Mouse (Mus musculus): Measurements from ENCODE around the gene Ncf4. TPM values are rescaled to one million over a fixed set of nuclear protein-coding genes. Genes with fewer than 3 reads are reported as not detected.

Gene Ncf4
- total and polyA plus RNA-seq, 3 experiments: 1.6 to 4.5 (median 1.8) TPM

- no peak overlapping the region for H3K9ac ChIP-seq (ENCODE audit: low read depth, low read length)
- no peaks in the 10 kb centered on the region for H3K79me2 ChIP-seq (replicated peaks; ENCODE audit: control insufficient read depth, insufficient read depth, low read length)
- intact Hi-C loops (cut with DNase I): loop anchor here (5.0 kb wide), 1 partner anchor 58 kb away; no protein-coding TSS in a partner anchor
- H3K27ac ChIP-seq: no peak overlapping the region
- 65% methylated on average over 5 of the region's 5 CpGs for WGBS
- no peaks in the 10 kb centered on the region for H3K4me1 ChIP-seq (ENCODE audit: control insufficient read depth, insufficient read depth, low read length)
- H3K27me3 ChIP-seq (ENCODE audit: control insufficient read depth, insufficient read depth, low read length): no peaks in the 10 kb centered on the region
- no peaks in the 10 kb centered on the region for H3K36me3 ChIP-seq (ENCODE audit: control insufficient read depth, insufficient read depth, low read length)
- no peak for DNase-seq
- no peak for TF ChIP-seq POLR2A (IDR thresholded peaks at IDR 0.05; ENCODE audit: insufficient read depth, low read depth, low read length)
- TF ChIP-seq EP300 (IDR thresholded peaks at IDR 0.05; ENCODE audit: insufficient read depth, low read depth, low read length): no peak
- no peak for TF ChIP-seq CTCF (IDR thresholded peaks at IDR 0.05)
- no peak overlapping the region for H3K4me3 ChIP-seq
These were observed 9.6 kb upstream of the Ncf4 start for GRCm38 (mm10) chr15:78234823-78235509.

- H3K27me3 ChIP-seq (ENCODE audit: control insufficient read depth, insufficient read depth, low read length): no peaks in the 10 kb centered on the region
- H3K9ac ChIP-seq (ENCODE audit: low read depth, low read length): no peak overlapping the region
- H3K27ac ChIP-seq: no peak overlapping the region
- no peak overlapping the region for H3K4me3 ChIP-seq
- H3K79me2 ChIP-seq (replicated peaks; ENCODE audit: control insufficient read depth, insufficient read depth, low read length): no peaks in the 10 kb centered on the region
- peak; percentile 29 to 53 for DNase-seq
- 31% methylated on average over 10 of the region's 10 CpGs for WGBS
- no peak for TF ChIP-seq EP300 (IDR thresholded peaks at IDR 0.05; ENCODE audit: insufficient read depth, low read depth, low read length)
- TF ChIP-seq CTCF (IDR thresholded peaks at IDR 0.05): peak; percentile 92
- TF ChIP-seq POLR2A (IDR thresholded peaks at IDR 0.05; ENCODE audit: insufficient read depth, low read depth, low read length): no peak
- intact Hi-C loops (cut with DNase I): loop anchor here (5.0 kb wide), 1 partner anchor 62 kb away; no protein-coding TSS in a partner anchor
- no peaks in the 10 kb centered on the region for H3K4me1 ChIP-seq (ENCODE audit: control insufficient read depth, insufficient read depth, low read length)
- H3K36me3 ChIP-seq (ENCODE audit: control insufficient read depth, insufficient read depth, low read length): no peaks in the 10 kb centered on the region
These were observed 5.1 kb upstream of the Ncf4 start for GRCm38 (mm10) chr15:78239453-78239852.

DNA sequence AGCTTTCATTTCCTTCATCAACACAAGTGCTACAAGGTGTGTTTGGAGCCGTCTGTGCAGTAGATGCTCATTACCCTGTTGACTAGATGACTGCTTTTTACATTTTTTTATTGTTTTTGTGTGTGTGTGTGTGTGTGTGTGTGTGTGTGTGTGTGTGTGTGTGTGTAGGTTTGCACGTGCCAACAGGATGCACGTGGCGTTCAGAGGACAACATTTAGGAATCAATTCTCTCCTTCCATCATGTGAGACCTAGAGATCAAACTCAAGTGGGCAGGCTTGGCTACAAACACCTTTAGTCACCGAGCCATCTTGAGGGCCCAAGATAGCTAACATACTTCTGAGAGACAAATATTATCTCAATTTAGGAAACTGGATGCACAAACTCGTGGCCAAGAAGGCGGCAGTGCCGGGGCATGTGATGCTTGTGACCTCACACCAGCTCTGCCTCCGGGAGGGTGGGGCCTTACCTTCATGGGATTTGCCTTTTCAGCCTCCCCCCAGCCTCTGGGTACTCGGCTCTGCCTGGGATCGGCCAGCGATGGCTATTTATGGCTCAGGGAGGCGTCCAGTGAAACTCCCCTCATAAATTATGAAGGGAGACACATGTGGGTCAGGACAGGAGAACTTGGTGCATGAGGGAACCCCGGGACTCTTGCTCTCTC is 4.5 kb upstream of the Ncf4 start:
- no peak for DNase-seq

DNA sequence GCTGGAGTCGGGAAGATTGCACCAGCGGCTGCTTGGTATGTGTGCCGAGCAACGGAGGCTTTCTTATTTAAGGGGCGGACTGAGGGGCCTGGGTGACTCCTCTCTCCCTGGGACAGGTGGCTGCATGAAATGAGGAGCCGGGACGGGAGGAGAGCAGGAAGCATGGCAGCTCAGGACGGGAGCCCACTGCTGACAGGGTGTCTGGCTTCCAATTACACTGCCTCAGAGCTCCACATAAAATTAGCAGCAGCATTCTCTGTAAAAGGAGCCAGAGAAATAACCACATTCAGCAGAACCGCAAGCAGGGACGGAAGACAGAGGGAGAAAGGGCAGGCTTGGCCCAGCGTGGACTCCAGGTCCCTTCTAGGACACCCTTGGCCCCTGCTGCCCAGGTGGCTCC is 3.3 kb upstream of the Ncf4 start:
- Histone ChIP-seq H3K9ac (ENCODE audit: low read depth, low read length) (no peak overlapping the region), H3K4me3 (no peak overlapping the region), H3K27me3 (ENCODE audit: control insufficient read depth, insufficient read depth, low read length) (no peaks in the 10 kb centered on the region), H3K4me1 (ENCODE audit: control insufficient read depth, insufficient read depth, low read length) (no peaks in the 10 kb centered on the region), H3K36me3 (ENCODE audit: control insufficient read depth, insufficient read depth, low read length) (no peaks in the 10 kb centered on the region), H3K79me2 (replicated peaks; ENCODE audit: control insufficient read depth, insufficient read depth, low read length) (no peaks in the 10 kb centered on the region), H3K27ac (no peak overlapping the region)
- DNase-seq: no peak
- TF ChIP-seq POLR2A (IDR thresholded peaks at IDR 0.05; ENCODE audit: insufficient read depth, low read depth, low read length) (no peak), CTCF (IDR thresholded peaks at IDR 0.05) (no peak), EP300 (IDR thresholded peaks at IDR 0.05; ENCODE audit: insufficient read depth, low read depth, low read length) (no peak)
- WGBS: 52% methylated on average over 11 of the region's 11 CpGs
- intact Hi-C loops (cut with DNase I): no loop called here

More for the DNA sequence above, 4.5 kb upstream of the Ncf4 start:
- WGBS: 55% methylated on average over 14 of the region's 14 CpGs
- Histone ChIP-seq H3K27me3 (ENCODE audit: control insufficient read depth, insufficient read depth, low read length) (no peaks in the 10 kb centered on the region), H3K4me1 (ENCODE audit: control insufficient read depth, insufficient read depth, low read length) (no peaks in the 10 kb centered on the region), H3K36me3 (ENCODE audit: control insufficient read depth, insufficient read depth, low read length) (no peaks in the 10 kb centered on the region), H3K4me3 (no peak overlapping the region), H3K9ac (ENCODE audit: low read depth, low read length) (no peak overlapping the region), H3K27ac (no peak overlapping the region), H3K79me2 (replicated peaks; ENCODE audit: control insufficient read depth, insufficient read depth, low read length) (no peaks in the 10 kb centered on the region)
- TF ChIP-seq EP300 (IDR thresholded peaks at IDR 0.05; ENCODE audit: insufficient read depth, low read depth, low read length): no peak
- no peak for TF ChIP-seq CTCF (IDR thresholded peaks at IDR 0.05)
- TF ChIP-seq POLR2A (IDR thresholded peaks at IDR 0.05; ENCODE audit: insufficient read depth, low read depth, low read length): no peak
- intact Hi-C loops (cut with DNase I): loop anchor here (5.0 kb wide), 1 partner anchor 63 kb away; no protein-coding TSS in a partner anchor

DNA sequence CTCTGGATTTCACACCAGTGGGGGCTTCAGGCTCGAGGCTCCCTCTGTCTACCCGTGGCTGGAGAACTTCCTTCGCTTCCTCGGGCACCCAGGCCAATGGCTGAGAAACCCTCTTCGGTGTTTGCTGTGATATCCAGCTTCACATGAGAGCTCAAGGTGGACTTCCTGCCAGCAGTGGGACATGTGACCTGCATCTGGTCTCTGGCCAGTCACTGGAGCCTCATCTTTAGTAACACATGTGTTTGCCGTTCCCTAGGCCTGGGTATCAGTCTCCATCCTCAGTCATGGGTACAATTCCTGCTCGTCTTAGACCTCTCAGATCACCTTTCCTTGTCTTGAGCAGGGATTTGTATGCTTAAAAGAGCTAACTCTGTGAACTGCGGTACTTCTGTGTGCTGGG is 1.5 kb upstream of the Ncf4 start:
- WGBS: 56% methylated on average over 8 of the region's 8 CpGs
- Histone ChIP-seq H3K27me3 (ENCODE audit: control insufficient read depth, insufficient read depth, low read length) (no peaks in the 10 kb centered on the region), H3K9ac (ENCODE audit: low read depth, low read length) (no peak overlapping the region), H3K4me3 (no peak overlapping the region), H3K27ac (no peak overlapping the region), H3K36me3 (ENCODE audit: control insufficient read depth, insufficient read depth, low read length) (no peaks in the 10 kb centered on the region), H3K79me2 (replicated peaks; ENCODE audit: control insufficient read depth, insufficient read depth, low read length) (no peaks in the 10 kb centered on the region), H3K4me1 (ENCODE audit: control insufficient read depth, insufficient read depth, low read length) (no peaks in the 10 kb centered on the region)
- intact Hi-C loops (cut with DNase I): no loop called here
- no peak for DNase-seq
- no peak for TF ChIP-seq EP300 (IDR thresholded peaks at IDR 0.05; ENCODE audit: insufficient read depth, low read depth, low read length)

GRCm38 (mm10) chr15:78243774-78244173 is 827 bp upstream of the Ncf4 start:
- no peaks in the 10 kb centered on the region for H3K4me1 ChIP-seq (ENCODE audit: control insufficient read depth, insufficient read depth, low read length)
- TF ChIP-seq CTCF (IDR thresholded peaks at IDR 0.05): no peak
- no peak for TF ChIP-seq EP300 (IDR thresholded peaks at IDR 0.05; ENCODE audit: insufficient read depth, low read depth, low read length)
- TF ChIP-seq POLR2A (IDR thresholded peaks at IDR 0.05; ENCODE audit: insufficient read depth, low read depth, low read length): no peak
- 44% methylated on average over 6 of the region's 6 CpGs for WGBS
- H3K4me3 ChIP-seq: no peak overlapping the region
- no peak overlapping the region for H3K9ac ChIP-seq (ENCODE audit: low read depth, low read length)
- no peaks in the 10 kb centered on the region for H3K36me3 ChIP-seq (ENCODE audit: control insufficient read depth, insufficient read depth, low read length)
- no peak overlapping the region for H3K27ac ChIP-seq
- intact Hi-C loops (cut with DNase I): no loop called here
- no peak for DNase-seq
- no peaks in the 10 kb centered on the region for H3K27me3 ChIP-seq (ENCODE audit: control insufficient read depth, insufficient read depth, low read length)
- H3K79me2 ChIP-seq (replicated peaks; ENCODE audit: control insufficient read depth, insufficient read depth, low read length): no peaks in the 10 kb centered on the region
